Mouse (Mus musculus) frontal cortex, postnatal 14 days (tissue): ENCODE results near the gene Cd276.

Experiments used
- DNase-seq, 2 experiments: peaks; one replicate each; pipeline ENCODE4 v3.0.0; 2022; ENCODE audit warnings: low spot score in 2 of 2

Cd276 gene

GRCm38 (mm10) chr9:58550928-58551327, 4.3 kb downstream of the Cd276 start:
- no peak for DNase-seq

GRCm38 (mm10) chr9:58549694-58550093, 5.5 kb downstream of the Cd276 start:
- DNase-seq: no peak

- no peak for DNase-seq
Measured at GRCm38 (mm10) chr9:58548897-58549296, 6.3 kb downstream of the Cd276 start.

- DNase-seq: peak; percentile 42 to 62
Measured at GRCm38 (mm10) chr9:58546630-58547360, 8.4 kb downstream of the Cd276 start.

GRCm38 (mm10) chr9:58545428-58545827, 9.8 kb downstream of the Cd276 start:
- DNase-seq: no peak

GRCm38 (mm10) chr9:58544879-58545324, 10.3 kb downstream of the Cd276 start:
- peak in 1 of 2 experiments; percentile 35 for DNase-seq

GRCm38 (mm10) chr9:58541895-58542338, 13.3 kb downstream of the Cd276 start:
- peak; percentile 60 to 80 for DNase-seq

- DNase-seq: peak in 1 of 2 experiments; percentile 39
Measured at GRCm38 (mm10) chr9:58539886-58540285, 15.4 kb downstream of the Cd276 start.

- no peak for DNase-seq
Measured at GRCm38 (mm10) chr9:58537774-58538173, 17.5 kb downstream of the Cd276 start.

GRCm38 (mm10) chr9:58535447-58536134, 19.6 kb downstream of the Cd276 start:
- DNase-seq: peak in 1 of 2 experiments; percentile 34

- DNase-seq: peak in 1 of 2 experiments; percentile 50
Measured at GRCm38 (mm10) chr9:58534766-58535165, 20.5 kb downstream of the Cd276 start.

- no peak for DNase-seq
Measured at GRCm38 (mm10) chr9:58533322-58533721, 21.9 kb downstream of the Cd276 start.

- DNase-seq: no peak
Measured at GRCm38 (mm10) chr9:58532236-58532635, 23.0 kb downstream of the Cd276 start.

- DNase-seq: no peak
Measured at GRCm38 (mm10) chr9:58530407-58530806, 24.8 kb downstream of the Cd276 start.

GRCm38 (mm10) chr9:58527841-58528240, 27.4 kb downstream of the Cd276 start:
- DNase-seq: no peak

GRCm38 (mm10) chr9:58525108-58525507, 30.1 kb downstream of the Cd276 start:
- DNase-seq: no peak

- DNase-seq: no peak
Measured at GRCm38 (mm10) chr9:58521883-58522423, 33.3 kb downstream of the Cd276 start.

- no peak for DNase-seq
Measured at GRCm38 (mm10) chr9:58520816-58521581, 34.2 kb downstream of the Cd276 start.

- no peak for DNase-seq
Measured at GRCm38 (mm10) chr9:58519953-58520352, 35.3 kb downstream of the Cd276 start.

GRCm38 (mm10) chr9:58517866-58518750, 37.1 kb downstream of the Cd276 start:
- DNase-seq: no peak

- no peak for DNase-seq
Measured at GRCm38 (mm10) chr9:58516480-58516879, 38.8 kb downstream of the Cd276 start.
